Mouse (Mus musculus) megakaryocyte, embryonic 14.5 days (primary cell): ENCODE data around the gene Nmt2. TPM values are rescaled to one million over a fixed set of nuclear protein-coding genes. Genes with fewer than 3 reads are reported as not detected.

Source experiments
- H3K27me3 ChIP-seq: replicated peaks from 2 replicates; pipeline ENCODE3; 2012; ENCODE audit warnings: inconsistent platforms
- H3K36me3 ChIP-seq: replicated peaks from 2 replicates; pipeline ENCODE3; 2012; ENCODE audit warnings: low read length, inconsistent platforms, mixed read lengths
- H3K4me1 ChIP-seq: 2 replicates; pipeline ENCODE4 v1.6.1; 2012; ENCODE audit warnings: inconsistent platforms
- H3K4me3 ChIP-seq: replicated peaks from 2 replicates; pipeline ENCODE3; 2012; ENCODE audit warnings: moderate library complexity, mild to moderate bottlenecking, inconsistent platforms
- H3K9me3 ChIP-seq: 2 replicates; pipeline ENCODE4 v1.6.1; 2012; ENCODE audit warnings: inconsistent platforms
- FLI1 ChIP-seq: IDR thresholded peaks from 2 replicates; pipeline ENCODE4 v1.6.1; 2012; ENCODE audit warnings: low read length, inconsistent platforms, mixed read lengths
- GATA1 ChIP-seq: IDR thresholded peaks from 3 replicates; pipeline ENCODE4 v1.6.1; 2012; ENCODE audit warnings: mixed read lengths, low read length, inconsistent platforms, borderline replicate concordance
- polyA plus RNA-seq: library from polyadenylated mRNA; stranded (reverse); fragments of >175 nt; gene quantifications from 2 replicates; pipeline ENCODE4 v1.2.3, GENCODE M21; 2012; ENCODE audit warnings: low replicate concordance; ENCODE audit not compliant: insufficient read depth

The Nmt2 gene
- polyA plus RNA-seq, 1 experiment, result 13.6 TPM

- peaks cover 4% of the 10 kb centered on the region; the same call in 1 of the 2 replicates for H3K9me3 ChIP-seq
- TF ChIP-seq FLI1 (no peak), GATA1 (no peak)
Measured at GRCm38 (mm10) chr2:3348919-3349318, 64.9 kb downstream of the Nmt2 start.

GRCm38 (mm10) chr2:3353160-3353559, 69.1 kb downstream of the Nmt2 start:
- TF ChIP-seq FLI1, result no peak
- no peak for TF ChIP-seq GATA1
- Histone ChIP-seq H3K9me3 (peaks cover 4% of the 10 kb centered on the region; the same call in 1 of the 2 replicates), H3K4me1 (0 out of 2 replicates have a peak, but pooled peaks cover 4% of the 10 kb centered on the region), H3K27me3 (no peaks in the 10 kb centered on the region), H3K4me3 (no peak overlapping the region), H3K36me3 (no peaks in the 10 kb centered on the region)

More at GRCm38 (mm10) chr2:3348919-3349318, 64.9 kb downstream of the Nmt2 start:
- Histone ChIP-seq H3K36me3 (no peaks in the 10 kb centered on the region), H3K27me3 (peaks cover 17% of the 10 kb centered on the region), H3K4me3 (no peak overlapping the region), H3K4me1 (no peaks in the 10 kb centered on the region)

- Histone ChIP-seq H3K27me3 (no peaks in the 10 kb centered on the region), H3K36me3 (no peaks in the 10 kb centered on the region), H3K4me1 (0 out of 2 replicates have a peak, but pooled peaks cover 4% of the 10 kb centered on the region), H3K4me3 (no peak overlapping the region), H3K9me3 (peaks cover 4% of the 10 kb centered on the region; the same call in 1 of the 2 replicates)
- no peak for TF ChIP-seq FLI1
- no peak for TF ChIP-seq GATA1
Measured at GRCm38 (mm10) chr2:3355793-3356192, 71.8 kb downstream of the Nmt2 start.

GRCm38 (mm10) chr2:3356311-3356710, 72.3 kb downstream of the Nmt2 start:
- Histone ChIP-seq H3K9me3 (peaks cover 4% of the 10 kb centered on the region; the same call in 1 of the 2 replicates), H3K36me3 (no peaks in the 10 kb centered on the region), H3K4me1 (0 out of 2 replicates have a peak, but pooled peaks cover 4% of the 10 kb centered on the region), H3K27me3 (no peaks in the 10 kb centered on the region), H3K4me3 (no peak overlapping the region)
- TF ChIP-seq GATA1 (no peak), FLI1 (no peak)

- no peak for TF ChIP-seq FLI1
- no peaks in the 10 kb centered on the region for H3K36me3 ChIP-seq
- no peaks in the 10 kb centered on the region for H3K27me3 ChIP-seq
- no peak overlapping the region for H3K4me3 ChIP-seq
- H3K9me3 ChIP-seq, result no peaks in the 10 kb centered on the region
- H3K4me1 ChIP-seq, result 0 out of 2 replicates have a peak, but pooled peaks cover 4% of the 10 kb centered on the region
Measured at GRCm38 (mm10) chr2:3357887-3358286, 73.9 kb downstream of the Nmt2 start.

- TF ChIP-seq FLI1 (no peak), GATA1 (no peak)
- 0 out of 2 replicates have a peak, but pooled peaks cover under 1% of the 10 kb centered on the region for H3K4me1 ChIP-seq
- H3K36me3 ChIP-seq, result no peaks in the 10 kb centered on the region
- no peak overlapping the region for H3K4me3 ChIP-seq
- no peaks in the 10 kb centered on the region for H3K9me3 ChIP-seq
- no peaks in the 10 kb centered on the region for H3K27me3 ChIP-seq
Measured at GRCm38 (mm10) chr2:3361067-3361466, 77.1 kb downstream of the Nmt2 start.

- Histone ChIP-seq H3K9me3 (no peaks in the 10 kb centered on the region), H3K27me3 (no peaks in the 10 kb centered on the region), H3K36me3 (no peaks in the 10 kb centered on the region), H3K4me1 (no peaks in the 10 kb centered on the region), H3K4me3 (no peak overlapping the region)
- TF ChIP-seq GATA1 (no peak), FLI1 (no peak)
Measured at GRCm38 (mm10) chr2:3365127-3365526, 81.1 kb downstream of the Nmt2 start.

Other genes with a start within 250 kb of the Nmt2 start
- 2.1 TPM in 1 of 2 replicates, not detected in the other for gene Fam171a1, start 170.0 kb upstream of the Nmt2 start, polyA plus RNA-seq
- gene Rpp38, start 48.4 kb downstream of the Nmt2 start, polyA plus RNA-seq, result 2.1 TPM in 1 of 2 replicates, not detected in the other
- not detected in 2 replicates for gene Acbd7, start 52.0 kb downstream of the Nmt2 start, polyA plus RNA-seq
- not detected in 2 replicates for gene Olah, start 113.0 kb downstream of the Nmt2 start, polyA plus RNA-seq
- 0.57 TPM in 1 of 2 replicates, not detected in the other for gene Meig1, start 138.4 kb downstream of the Nmt2 start, polyA plus RNA-seq
- gene Dclre1c, start 139.9 kb downstream of the Nmt2 start, polyA plus RNA-seq, result 0.04 TPM in 1 of 2 replicates, not detected in the other
- gene Suv39h2, start 190.8 kb downstream of the Nmt2 start, polyA plus RNA-seq, result 2.5 TPM in 1 of 2 replicates, not detected in the other
- 0.22 TPM in 1 of 2 replicates, not detected in the other for gene Gm45902, start 228.6 kb downstream of the Nmt2 start, polyA plus RNA-seq
- gene Hspa14, start 228.6 kb downstream of the Nmt2 start, polyA plus RNA-seq, result 1.6 and 4.6 TPM in 2 replicates
- gene Cdnf, start 228.8 kb downstream of the Nmt2 start, polyA plus RNA-seq, result 0.28 TPM in 1 of 2 replicates, not detected in the other